Mouse (Mus musculus): ENCODE measurements at regions not wholly inside any gene's neighbourhood (a gene's known extent, or its start where the extent isn't known, plus 50 kb on each side); places are given as distances from the start of the nearest gene placed in this dataset.

DNA sequence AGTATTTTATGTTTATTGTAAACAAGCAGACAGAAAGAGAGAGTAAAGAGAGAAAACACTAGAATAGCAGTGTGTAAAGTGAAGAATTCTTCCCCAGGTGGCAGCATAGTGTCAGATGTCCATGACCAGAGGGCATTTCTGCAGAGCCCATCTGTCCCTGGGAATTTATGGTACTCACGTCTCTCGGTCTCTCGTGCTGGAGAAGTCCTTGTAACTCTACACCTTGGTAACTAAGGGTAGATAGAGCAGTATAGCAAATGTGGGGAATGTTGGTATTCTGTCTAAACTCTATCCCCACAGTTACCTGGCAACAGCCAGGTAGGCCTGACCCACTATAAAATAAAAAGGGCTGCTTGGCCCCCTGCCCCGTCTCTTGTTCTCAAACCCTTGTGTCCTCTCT, 122.5 kb upstream of the Tsc22d1 start:
- no peak for TF ChIP-seq CTCF (conservative IDR thresholded peaks at IDR 0.05; ENCODE audit: low read length)
- TF ChIP-seq NANOG (IDR thresholded peaks at IDR 0.05; ENCODE audit: borderline replicate concordance, low read length), result no peak
- no peak for TF ChIP-seq POU5F1 (IDR thresholded peaks at IDR 0.05; ENCODE audit: borderline replicate concordance, low read length)

All from E14TG2a.4 (cell line).